8 mouse cellular contexts compared by ENCODE assay signal in genomic region chrX:13280409-13281328, GRCm38 (mm10). TPM values are rescaled to one million over a fixed set of nuclear protein-coding genes. Genes with fewer than 3 reads are reported as not detected.
DNase-seq lines count a peak whose midpoint lies in the region; ATAC-seq and TF ChIP-seq lines count a peak whose summit lies in the region.

Ddx3x (plus strand) TSS chrX:13280970.

- peak within 1 kb of the TSS; percentile 80 for H3K4me2 ChIP-seq in heart, embryonic 15.5 days
- peak within 1 kb of the TSS; percentile 83 for H3K4me2 ChIP-seq in liver, embryonic 14.5 days (ENCODE audit: low read depth)
- H3K4me2 ChIP-seq in neural tube, embryonic 11.5 days (ENCODE audit: low read depth): peak within 1 kb of the TSS; percentile 71
- peak within 1 kb of the TSS; percentile 66 for H3K4me2 ChIP-seq in stomach, postnatal 0 days (replicated peaks; ENCODE audit: low read depth)

- peak within 1 kb of the TSS; percentile 99 for H3K27ac ChIP-seq in forebrain, embryonic 10.5 days
- peak within 1 kb of the TSS; percentile 99 for H3K27ac ChIP-seq in heart, embryonic 15.5 days
- peak within 1 kb of the TSS; percentile 92 for H3K27ac ChIP-seq in liver, embryonic 14.5 days
- H3K27ac ChIP-seq in neural tube, embryonic 11.5 days (ENCODE audit: low read depth, low read length): peak within 1 kb of the TSS; percentile 98
- peak within 1 kb of the TSS; percentile 98 for H3K27ac ChIP-seq in stomach, postnatal 0 days (replicated peaks)

- 0 out of 2 replicates have a peak, but pooled peaks have one; percentile 24 for TF ChIP-seq EP300 in liver, embryonic 14.5 days (IDR thresholded peaks at IDR 0.05; ENCODE audit: low read depth)
- TF ChIP-seq EP300 in stomach, postnatal 0 days (optimal IDR thresholded peaks at IDR 0.05): peak; percentile 90

- H3K4me3 ChIP-seq in forebrain, embryonic 10.5 days: peak within 1 kb of the TSS; percentile 80
- peak within 1 kb of the TSS; percentile 96 for H3K4me3 ChIP-seq in heart, embryonic 15.5 days
- H3K4me3 ChIP-seq in liver, embryonic 14.5 days (ENCODE audit: insufficient read depth in 1 of 2, low read depth in 2 of 2, low read length in 2 of 2): peak within 1 kb of the TSS; percentile 87 to 96
- H3K4me3 ChIP-seq in neural tube, embryonic 11.5 days (ENCODE audit: low read depth, low read length): peak within 1 kb of the TSS; percentile 74
- H3K4me3 ChIP-seq in stomach, postnatal 0 days (ENCODE audit: low read depth, low read length): peak within 1 kb of the TSS; percentile 90

- ATAC-seq in heart, embryonic 15.5 days (replicated peaks; ENCODE audit: insufficient number of reproducible peaks, insufficient read depth, low FRiP score, low read depth): peak; percentile 94
- ATAC-seq in liver, embryonic 14.5 days (ENCODE audit: insufficient read depth): peak; percentile 89
- peak; percentile 95 for ATAC-seq in neural tube, embryonic 11.5 days (ENCODE audit: insufficient read depth, low FRiP score, low TSS enrichment)
- peak; percentile 93 for ATAC-seq in stomach, postnatal 0 days (ENCODE audit: low FRiP score, low TSS enrichment)

- TF ChIP-seq CTCF in liver, embryonic 14.5 days (IDR thresholded peaks at IDR 0.05; ENCODE audit: low read depth): no peak
- no peak for TF ChIP-seq CTCF in stomach, postnatal 0 days (IDR thresholded peaks at IDR 0.05; ENCODE audit: low read depth)

- no peaks in the 10 kb centered on the region for H3K9me3 ChIP-seq in forebrain, embryonic 10.5 days
- no peaks in the 10 kb centered on the region for H3K9me3 ChIP-seq in heart, embryonic 15.5 days (replicated peaks)
- H3K9me3 ChIP-seq in liver, embryonic 14.5 days (ENCODE audit: control insufficient read depth, low read length): no peaks in the 10 kb centered on the region
- no peaks in the 10 kb centered on the region for H3K9me3 ChIP-seq in neural tube, embryonic 11.5 days (ENCODE audit: control insufficient read depth, low read length)
- H3K9me3 ChIP-seq in stomach, postnatal 0 days (ENCODE audit: control insufficient read depth, low read length): no peaks in the 10 kb centered on the region

- H3K9ac ChIP-seq in heart, embryonic 15.5 days: peak within 1 kb of the TSS; percentile 98
- peak within 1 kb of the TSS; percentile 95 for H3K9ac ChIP-seq in liver, embryonic 14.5 days (replicated peaks)
- H3K9ac ChIP-seq in neural tube, embryonic 11.5 days (ENCODE audit: low read length): peak within 1 kb of the TSS; percentile 99
- peak within 1 kb of the TSS; percentile 99 for H3K9ac ChIP-seq in stomach, postnatal 0 days (ENCODE audit: low read length)

- under 1% methylated on average over 56 of the region's 57 CpGs for WGBS in forebrain, embryonic 10.5 days
- under 1% methylated on average over 57 of the region's 57 CpGs for WGBS in heart, embryonic 15.5 days
- WGBS in liver, embryonic 14.5 days (ENCODE audit: insufficient replicate concordance): under 1% methylated on average over 55 of the region's 57 CpGs
- under 1% methylated on average over 56 of the region's 57 CpGs for WGBS in neural tube, embryonic 11.5 days
- under 1% methylated on average over 56 of the region's 57 CpGs for WGBS in stomach, postnatal 0 days

- H3K4me1 ChIP-seq in forebrain, embryonic 10.5 days: peaks cover 27% of the 10 kb centered on the region
- H3K4me1 ChIP-seq in heart, embryonic 15.5 days (replicated peaks): peaks cover 11% of the 10 kb centered on the region
- peaks cover 0 to 2% of the 10 kb centered on the region in 2 experiments; a peak in 2 of 4 replicates for H3K4me1 ChIP-seq in liver, embryonic 14.5 days (replicated peaks; ENCODE audit: control insufficient read depth in 2 of 2, insufficient read depth in 2 of 2, low read length in 1 of 2)
- peaks cover 5% of the 10 kb centered on the region; the same call in 1 of the 2 replicates for H3K4me1 ChIP-seq in neural tube, embryonic 11.5 days (ENCODE audit: control insufficient read depth, insufficient read depth, low read length)
- H3K4me1 ChIP-seq in stomach, postnatal 0 days (replicated peaks; ENCODE audit: control insufficient read depth, insufficient read depth): no peaks in the 10 kb centered on the region

- peaks cover 28% of the 10 kb centered on the region for H3K36me3 ChIP-seq in forebrain, embryonic 10.5 days (replicated peaks)
- H3K36me3 ChIP-seq in heart, embryonic 15.5 days: peaks cover 7% of the 10 kb centered on the region; the same call in 1 of the 2 replicates
- H3K36me3 ChIP-seq in liver, embryonic 14.5 days (replicated peaks; ENCODE audit: control insufficient read depth, insufficient read depth, low read depth): peaks cover 13% of the 10 kb centered on the region
- no peaks in the 10 kb centered on the region for H3K36me3 ChIP-seq in neural tube, embryonic 11.5 days (ENCODE audit: control insufficient read depth, insufficient read depth, low read length)
- H3K36me3 ChIP-seq in stomach, postnatal 0 days (ENCODE audit: control insufficient read depth, insufficient read depth, low read length): no peaks in the 10 kb centered on the region

- peak; percentile 93 for DNase-seq in CD4-positive, CD25-positive, alpha-beta regulatory T cell, adult 2 months (ENCODE audit: low read depth, low spot score)
- peak; percentile 69 for DNase-seq in c-Kit-negative CD71-positive TER-119-positive erythroid progenitor cells, embryonic 14.5 days (ENCODE audit: low read depth, low spot score)
- DNase-seq in forebrain, embryonic 10.5 days (ENCODE audit: extremely low spot score, low spot score): peak; percentile 89
- peak; percentile 87 to 98 for DNase-seq in kidney, postnatal 25 days
- peak; percentile 76 to 81 (median 76) for DNase-seq in liver, embryonic 14.5 days (ENCODE audit: low read depth in 3 of 3, low spot score in 3 of 3)
- peak; percentile 94 for DNase-seq in neural tube, embryonic 11.5 days (ENCODE audit: low spot score)
- peak; percentile 89 for DNase-seq in stomach, postnatal 0 days (ENCODE audit: low spot score)

- H3K27me3 ChIP-seq in forebrain, embryonic 10.5 days (ENCODE audit: poor library complexity, severe bottlenecking): peaks cover 24% of the 10 kb centered on the region
- H3K27me3 ChIP-seq in heart, embryonic 15.5 days: no peaks in the 10 kb centered on the region
- H3K27me3 ChIP-seq in liver, embryonic 14.5 days (ENCODE audit: control insufficient read depth, insufficient read depth, low read length): no peaks in the 10 kb centered on the region
- H3K27me3 ChIP-seq in neural tube, embryonic 11.5 days (ENCODE audit: control insufficient read depth, insufficient read depth, low read length): no peaks in the 10 kb centered on the region
- no peaks in the 10 kb centered on the region for H3K27me3 ChIP-seq in stomach, postnatal 0 days (ENCODE audit: control insufficient read depth, insufficient read depth, low read length)

RNA-seq across cellular contexts. Expression of gene Ddx3x, which starts in this region (rescaled TPM):
- 167 and 183 TPM in 2 replicates for polyA plus RNA-seq in forebrain, embryonic 10.5 days (2016; fragmentation: Nextera tagmentation; extraction: Ambion mirVana)
- polyA plus RNA-seq in heart, embryonic 15.5 days (2015; fragmentation: Nextera tagmentation; extraction: Ambion mirVana): 68.6 and 79.6 TPM in 2 replicates
- polyA plus RNA-seq in liver, embryonic 14.5 days (2012; rRNA removed): 24.3 and 34.5 TPM in 2 replicates
- polyA plus RNA-seq in liver, embryonic 14.5 days (2014; fragmentation: Nextera tagmentation; extraction: Ambion mirVana): 54.5 and 71.8 TPM in 2 replicates
- 186 and 187 TPM in 2 replicates for polyA plus RNA-seq in neural tube, embryonic 11.5 days (2014; fragmentation: Nextera tagmentation; extraction: Ambion mirVana)
- polyA plus RNA-seq in stomach, postnatal 0 days (2015; fragmentation: Nextera tagmentation; extraction: Ambion mirVana): 73.9 and 74.3 TPM in 2 replicates

Comparison
In these comparisons a context has a peak if more than half of its experiments do, and no peak if none do; other contexts are left out.
1. Peak in every context shown above with its lines: DNase-seq, ATAC-seq, H3K4me3 ChIP-seq and H3K27ac ChIP-seq.